Mouse (Mus musculus) brain, embryonic 14.5 days (tissue): ENCODE data around the gene Gm10295.

Source experiments
- CTCF ChIP-seq: fragments of 200-500 bp; IDR thresholded peaks from 2 replicates; pipeline ENCODE4 v1.5.1; 2012; ENCODE audit warnings: inconsistent platforms, mild to moderate bottlenecking, moderate library complexity, borderline replicate concordance; ENCODE audit not compliant: insufficient read depth, insufficient read length; ENCODE audit errors: extremely low read depth
- POLR2A ChIP-seq: fragments of 200-500 bp; IDR thresholded peaks from 2 replicates; pipeline ENCODE4 v1.6.1; 2012; ENCODE audit warnings: mild to moderate bottlenecking, inconsistent platforms, borderline replicate concordance; ENCODE audit not compliant: poor library complexity, insufficient read depth, insufficient read length, severe bottlenecking; ENCODE audit errors: extremely low read depth

DNA sequence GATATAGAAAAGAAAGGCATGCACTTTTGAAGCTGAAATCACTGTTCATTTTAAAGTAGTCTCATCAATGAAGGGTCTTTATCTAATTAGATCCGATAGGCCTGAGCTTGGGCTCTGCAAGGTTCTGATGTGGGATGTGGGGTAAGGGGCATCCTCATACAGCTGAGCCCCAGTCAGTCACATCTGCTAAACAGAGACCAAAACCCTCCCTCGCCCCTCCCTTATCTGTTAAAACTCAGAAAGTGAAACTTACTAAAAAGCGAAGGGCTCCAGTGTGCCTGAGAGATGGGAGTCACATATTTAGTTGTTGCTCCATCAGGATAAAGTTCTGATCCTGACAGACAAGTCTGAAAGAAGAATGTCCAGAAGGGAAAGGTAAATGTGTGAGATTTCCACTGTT, 38.9 kb downstream of the Gm10295 start:
- TF ChIP-seq CTCF (no peak), POLR2A (no peak)
